Mouse (Mus musculus): Measurements from ENCODE around the gene Recql. TPM values are rescaled to one million over a fixed set of nuclear protein-coding genes. Genes with fewer than 3 reads are reported as not detected.

The Recql gene
- total and polyA plus RNA-seq, 2 experiments from 2014 or later = 12.8 to 18.7 TPM

- Histone ChIP-seq H3K4me2 (ENCODE audit: low read depth, low read length, poor library complexity, severe bottlenecking) (no peak overlapping the region), H3K9me3 (ENCODE audit: low read length) (no peaks in the 10 kb centered on the region), H3K9ac (replicated peaks; ENCODE audit: low read length, poor library complexity, severe bottlenecking) (no peak overlapping the region), H3K27me3 (ENCODE audit: insufficient read depth, low read length) (no peaks in the 10 kb centered on the region), H3K4me1 (ENCODE audit: insufficient read depth, low read length) (no peaks in the 10 kb centered on the region), H3K36me3 (ENCODE audit: insufficient read depth, low read length) (peaks cover under 1% of the 10 kb centered on the region; the same call in 1 of the 2 replicates), H3K4me3 (ENCODE audit: low read depth, low read length) (no peak overlapping the region), H3K27ac (ENCODE audit: low read depth, low read length) (no peak overlapping the region)
- DNase-seq (ENCODE audit: low spot score) (peak; percentile 65), ATAC-seq (ENCODE audit: low FRiP score) (no peak)
- TF ChIP-seq CTCF (IDR thresholded peaks at IDR 0.05) = peak; percentile 87
- 87% methylated on average over 2 of the region's 2 CpGs for WGBS
Observed at GRCm38 (mm10) chr6:142343561-142343960, 43.3 kb downstream of the Recql start.

DNA sequence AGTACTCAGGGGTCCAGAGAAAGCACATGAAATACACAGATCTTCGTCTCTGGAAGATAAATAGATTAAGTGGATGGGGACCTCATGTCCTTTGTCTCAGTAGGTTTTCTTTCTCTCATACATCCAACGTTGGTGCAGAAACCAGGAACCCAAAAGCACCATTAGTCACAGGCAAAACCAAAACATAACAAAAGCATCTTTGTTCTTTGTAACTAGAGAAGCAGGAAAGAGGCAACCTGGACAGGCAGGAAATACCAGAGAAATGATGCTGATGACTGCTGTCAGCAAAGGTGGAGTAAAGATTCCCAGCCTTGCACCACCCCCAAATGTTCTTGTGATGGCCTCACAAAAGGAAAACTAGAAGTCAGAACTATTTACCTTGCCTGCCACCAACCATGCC is 47.3 kb downstream of the Recql start:
- Histone ChIP-seq H3K36me3 (ENCODE audit: insufficient read depth, low read length) (no peaks in the 10 kb centered on the region), H3K4me1 (ENCODE audit: insufficient read depth, low read length) (no peaks in the 10 kb centered on the region), H3K4me2 (ENCODE audit: low read depth, low read length, poor library complexity, severe bottlenecking) (no peak overlapping the region), H3K27me3 (ENCODE audit: insufficient read depth, low read length) (no peaks in the 10 kb centered on the region), H3K27ac (ENCODE audit: low read depth, low read length) (no peak overlapping the region), H3K9me3 (ENCODE audit: low read length) (no peaks in the 10 kb centered on the region), H3K9ac (replicated peaks; ENCODE audit: low read length, poor library complexity, severe bottlenecking) (no peak overlapping the region), H3K4me3 (ENCODE audit: low read depth, low read length) (no peak overlapping the region)
- TF ChIP-seq CTCF (IDR thresholded peaks at IDR 0.05) = no peak
- ATAC-seq (ENCODE audit: low FRiP score) (no peak), DNase-seq (ENCODE audit: low spot score) (no peak)
- WGBS = 44% methylated on average over 2 of the region's 2 CpGs

- no peak for ATAC-seq (ENCODE audit: low FRiP score)
- TF ChIP-seq CTCF (IDR thresholded peaks at IDR 0.05) = no peak
- no peak for DNase-seq (ENCODE audit: low spot score)
- WGBS = 70% methylated on average over 2 of the region's 2 CpGs
- no peak overlapping the region for H3K4me3 ChIP-seq (ENCODE audit: low read depth, low read length)
- no peaks in the 10 kb centered on the region for H3K36me3 ChIP-seq (ENCODE audit: insufficient read depth, low read length)
- H3K9ac ChIP-seq (replicated peaks; ENCODE audit: low read length, poor library complexity, severe bottlenecking) = no peak overlapping the region
- H3K27ac ChIP-seq (ENCODE audit: low read depth, low read length) = no peak overlapping the region
- no peak overlapping the region for H3K4me2 ChIP-seq (ENCODE audit: low read depth, low read length, poor library complexity, severe bottlenecking)
- no peaks in the 10 kb centered on the region for H3K27me3 ChIP-seq (ENCODE audit: insufficient read depth, low read length)
- no peaks in the 10 kb centered on the region for H3K4me1 ChIP-seq (ENCODE audit: insufficient read depth, low read length)
- no peaks in the 10 kb centered on the region for H3K9me3 ChIP-seq (ENCODE audit: low read length)
Observed at GRCm38 (mm10) chr6:142338961-142339360, 47.9 kb downstream of the Recql start.

DNA sequence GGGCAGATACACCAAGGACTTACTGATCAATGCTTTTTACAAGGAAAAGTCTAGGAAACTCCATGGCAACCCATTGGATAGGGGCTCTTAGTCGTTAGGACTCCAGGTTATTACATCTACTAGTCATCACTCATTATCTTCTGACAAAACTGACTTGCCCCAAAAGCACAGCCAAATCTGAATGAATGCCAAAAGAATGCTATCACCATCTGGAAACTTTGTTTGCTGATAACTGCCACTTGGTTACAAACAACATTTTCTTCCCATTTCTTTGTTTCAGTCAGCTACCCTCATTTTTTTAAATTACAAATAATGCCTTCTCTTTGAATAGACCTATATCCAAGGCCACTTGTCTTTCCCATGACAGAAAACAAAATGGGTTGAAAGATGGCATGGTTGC is 57.7 kb downstream of the Recql start:
- no peaks in the 10 kb centered on the region for H3K9me3 ChIP-seq (ENCODE audit: low read length)
- H3K36me3 ChIP-seq (ENCODE audit: insufficient read depth, low read length) = no peaks in the 10 kb centered on the region
- no peak overlapping the region for H3K9ac ChIP-seq (replicated peaks; ENCODE audit: low read length, poor library complexity, severe bottlenecking)
- H3K4me3 ChIP-seq (ENCODE audit: low read depth, low read length) = no peak overlapping the region
- DNase-seq (ENCODE audit: low spot score) (no peak), ATAC-seq (ENCODE audit: low FRiP score) (no peak)
- H3K27me3 ChIP-seq (ENCODE audit: insufficient read depth, low read length) = no peaks in the 10 kb centered on the region
- no peak overlapping the region for H3K27ac ChIP-seq (ENCODE audit: low read depth, low read length)
- no peaks in the 10 kb centered on the region for H3K4me1 ChIP-seq (ENCODE audit: insufficient read depth, low read length)
- H3K4me2 ChIP-seq (ENCODE audit: low read depth, low read length, poor library complexity, severe bottlenecking) = no peak overlapping the region
- no peak for TF ChIP-seq CTCF (IDR thresholded peaks at IDR 0.05)
- 82% methylated on average over 1 of the region's 1 CpGs for WGBS

DNA sequence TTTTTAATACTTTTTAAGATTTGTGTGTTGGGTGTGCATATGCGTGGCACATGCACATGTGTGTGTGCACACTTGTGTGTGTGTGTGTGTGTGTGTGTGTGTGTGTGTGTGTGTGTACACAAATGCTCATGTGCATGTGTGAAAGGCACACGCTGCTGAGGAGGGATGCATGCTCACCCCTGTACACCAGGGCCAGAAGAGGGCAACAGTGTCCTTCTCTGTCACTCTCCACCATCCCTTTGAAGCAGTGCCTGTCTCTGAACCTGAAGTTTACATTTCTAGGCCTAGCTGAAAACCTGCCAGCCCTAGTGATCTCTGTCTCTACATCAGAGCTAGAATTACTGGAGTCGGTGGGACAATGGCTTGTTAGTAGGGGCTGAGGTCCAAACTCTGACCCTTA is 60.3 kb downstream of the Recql start:
- Histone ChIP-seq H3K4me1 (ENCODE audit: insufficient read depth, low read length) (no peaks in the 10 kb centered on the region), H3K4me2 (ENCODE audit: low read depth, low read length, poor library complexity, severe bottlenecking) (no peak overlapping the region), H3K9me3 (ENCODE audit: low read length) (no peaks in the 10 kb centered on the region), H3K27me3 (ENCODE audit: insufficient read depth, low read length) (no peaks in the 10 kb centered on the region), H3K27ac (ENCODE audit: low read depth, low read length) (no peak overlapping the region), H3K36me3 (ENCODE audit: insufficient read depth, low read length) (no peaks in the 10 kb centered on the region), H3K9ac (replicated peaks; ENCODE audit: low read length, poor library complexity, severe bottlenecking) (no peak overlapping the region), H3K4me3 (ENCODE audit: low read depth, low read length) (no peak overlapping the region)
- no peak for DNase-seq (ENCODE audit: low spot score)
- ATAC-seq (ENCODE audit: low FRiP score) = no peak
- WGBS = 78% methylated on average over 3 of the region's 3 CpGs
- TF ChIP-seq CTCF (IDR thresholded peaks at IDR 0.05) = no peak

DNA sequence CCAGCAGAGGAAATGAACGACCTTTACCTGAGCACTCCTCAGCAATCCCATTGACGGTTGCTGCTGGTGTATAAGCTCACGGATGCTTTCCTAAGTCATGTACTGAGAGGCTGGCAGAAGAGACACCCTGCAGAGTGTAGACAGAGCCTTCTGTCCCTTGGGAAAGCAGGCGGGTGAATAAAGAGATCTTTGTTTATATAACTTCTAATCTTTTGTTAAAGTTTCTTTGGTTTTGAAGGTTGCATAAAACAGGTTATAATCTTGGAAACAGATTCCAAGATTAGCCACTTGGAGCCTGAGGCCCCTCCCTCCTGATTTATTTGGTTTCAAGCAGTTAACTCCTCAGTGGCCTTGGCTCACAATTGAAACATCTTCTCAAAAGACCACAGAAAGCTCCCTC is 64.0 kb downstream of the Recql start, which contains the start of gene Slco1a5:
Gene Slco1a5 (minus strand): TSS at position 101 of the 400 bp plus-strand sequence.
- H3K9me3 ChIP-seq (ENCODE audit: low read length) = no peaks in the 10 kb centered on the region
- H3K4me1 ChIP-seq (ENCODE audit: insufficient read depth, low read length) = no peaks in the 10 kb centered on the region
- H3K36me3 ChIP-seq (ENCODE audit: insufficient read depth, low read length) = no peaks in the 10 kb centered on the region
- no peak for TF ChIP-seq CTCF (IDR thresholded peaks at IDR 0.05)
- no peak within 1 kb of the TSS for H3K27ac ChIP-seq (ENCODE audit: low read depth, low read length)
- ATAC-seq (ENCODE audit: low FRiP score) (no peak), DNase-seq (ENCODE audit: low spot score) (no peak)
- no peak within 1 kb of the TSS for H3K9ac ChIP-seq (replicated peaks; ENCODE audit: low read length, poor library complexity, severe bottlenecking)
- 6% methylated on average over 4 of the region's 4 CpGs for WGBS
- no peaks in the 10 kb centered on the region for H3K27me3 ChIP-seq (ENCODE audit: insufficient read depth, low read length)
- H3K4me3 ChIP-seq (ENCODE audit: low read depth, low read length) = no peak within 1 kb of the TSS
- no peak within 1 kb of the TSS for H3K4me2 ChIP-seq (ENCODE audit: low read depth, low read length, poor library complexity, severe bottlenecking)
